Mouse (Mus musculus) liver, embryonic 13.5 days (tissue): ENCODE results near the gene Kif12. TPM values are rescaled to one million over a fixed set of nuclear protein-coding genes. Genes with fewer than 3 reads are reported as not detected.
A peak's percentile ranks its signal among the peaks of the same experiment; 100 is the strongest.

Experiments
- ATAC-seq: fragments of 200-750 bp; cut with Nextera tagmentation; 2 replicates; pipeline ENCODE4 v1.8.0; 2017; ENCODE audit warnings: low read depth, mild to moderate bottlenecking, moderate number of reproducible peaks, moderate library complexity
- DNase-seq: peaks from one replicate; pipeline ENCODE4 v3.0.0; 2022
- H3K27ac ChIP-seq: fragments of 300-500 bp; sonication (generic); 2 replicates; pipeline ENCODE4 v1.5.1; 2015; ENCODE audit warnings: moderate library complexity, mild to moderate bottlenecking, inconsistent platforms
- H3K27me3 ChIP-seq: fragments of 300-500 bp; sonication (generic); 2 replicates; pipeline ENCODE4 v1.6.1; 2015; ENCODE audit warnings: mild to moderate bottlenecking, inconsistent platforms
- H3K36me3 ChIP-seq: fragments of 300-500 bp; sonication (generic); 2 replicates; pipeline ENCODE4 v1.6.1; 2015; ENCODE audit warnings: mild to moderate bottlenecking, inconsistent platforms
- H3K4me1 ChIP-seq: fragments of 300-500 bp; sonication (generic); replicated peaks from 2 replicates; pipeline ENCODE4 v1.6.1; 2015; ENCODE audit warnings: inconsistent platforms
- H3K4me2 ChIP-seq: fragments of 300-500 bp; sonication (generic); 2 replicates; pipeline ENCODE4 v1.6.1; 2015; ENCODE audit warnings: inconsistent platforms, mild to moderate bottlenecking, moderate library complexity
- H3K4me3 ChIP-seq: fragments of 300-500 bp; sonication (generic); replicated peaks from 2 replicates; pipeline ENCODE4 v1.5.1; 2015; ENCODE audit warnings: mild to moderate bottlenecking, inconsistent platforms
- H3K9ac ChIP-seq: fragments of 300-500 bp; sonication (generic); 2 replicates; pipeline ENCODE4 v1.6.1; 2015; ENCODE audit warnings: mild to moderate bottlenecking, inconsistent platforms
- H3K9me3 ChIP-seq: fragments of 300-500 bp; sonication (generic); replicated peaks from 2 replicates; pipeline ENCODE4 v1.6.1; 2016; ENCODE audit warnings: inconsistent platforms
- WGBS: fragments of 180-500 bp; shearing (Covaris S2); methylation state at CpG from one replicate; pipeline ENCODE4 v1.1.7; 2015; ENCODE audit not compliant: insufficient replicate concordance; 5-methylcytosine and 5-hydroxymethylcytosine counted together
- polyA plus RNA-seq: library from polyadenylated mRNA; unstranded; fragments of >200 nt; fragmentation: Nextera tagmentation; extraction: Ambion mirVana; gene quantifications from 2 replicates; pipeline ENCODE4 v1.2.1, GENCODE M21; 2015

Kif12 gene
- polyA plus RNA-seq, 1 experiment from 2014 or later, result 5.1 TPM

- Histone ChIP-seq H3K9me3 (no peaks in the 10 kb centered on the region), H3K27me3 (no peaks in the 10 kb centered on the region), H3K9ac (no peak overlapping the region), H3K4me1 (peaks cover 11% of the 10 kb centered on the region), H3K4me2 (no peak overlapping the region), H3K4me3 (no peak overlapping the region), H3K27ac (peak overlapping the region; percentile 66), H3K36me3 (no peaks in the 10 kb centered on the region)
- peak; percentile 79 for ATAC-seq
- 41% methylated on average over 8 of the region's 8 CpGs for WGBS
- no peak for DNase-seq
These were observed 15.0 kb downstream of the Kif12 start for GRCm38 (mm10) chr4:63156726-63157634.

DNA sequence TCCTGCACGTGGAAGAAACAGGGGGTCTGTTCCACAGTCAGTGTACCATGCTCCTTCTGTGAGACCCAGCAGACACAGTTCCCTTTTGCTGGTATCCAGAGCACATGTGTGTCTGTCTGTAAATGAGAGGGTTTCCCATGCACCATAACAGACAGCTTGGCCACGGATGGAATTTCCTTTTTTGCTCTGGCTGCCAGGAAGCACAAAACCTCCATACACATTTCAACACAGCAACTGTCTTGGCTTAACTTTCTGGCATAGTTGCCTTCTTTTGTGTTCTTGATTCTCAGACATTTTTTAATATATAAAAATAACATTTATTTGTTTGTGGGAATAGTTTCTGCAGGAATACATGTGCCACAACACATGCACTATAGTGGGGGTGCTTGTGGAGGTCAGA lies 16.3 kb downstream of the Kif12 start:
- Histone ChIP-seq H3K36me3 (peaks cover under 1% of the 10 kb centered on the region; the same call in 1 of the 2 replicates), H3K4me3 (no peak overlapping the region), H3K9me3 (no peaks in the 10 kb centered on the region), H3K9ac (no peak overlapping the region), H3K4me1 (peaks cover 14% of the 10 kb centered on the region), H3K27ac (peak overlapping the region; percentile 30; the same call in 1 of the 2 replicates), H3K27me3 (no peaks in the 10 kb centered on the region), H3K4me2 (no peak overlapping the region)
- no peak for DNase-seq
- WGBS, result 18% methylated on average over 2 of the region's 2 CpGs
- no peak for ATAC-seq

- Histone ChIP-seq H3K4me2 (peak within 1 kb of the TSS; percentile 59), H3K4me3 (peak within 1 kb of the TSS; percentile 54), H3K9ac (peak within 1 kb of the TSS; percentile 38; the same call in 1 of the 2 replicates), H3K27me3 (no peaks in the 10 kb centered on the region), H3K36me3 (peaks cover 9% of the 10 kb centered on the region), H3K4me1 (peaks cover 14% of the 10 kb centered on the region), H3K9me3 (no peaks in the 10 kb centered on the region), H3K27ac (peak within 1 kb of the TSS; percentile 60)
- no peak for ATAC-seq
- DNase-seq, result no peak
- 27% methylated on average over 5 of the region's 5 CpGs for WGBS
These were observed 17.2 kb downstream of the Kif12 start, which contains the start of gene Ambp for GRCm38 (mm10) chr4:63154699-63155098. TSS of gene Ambp (minus strand) at chr4:63154799.

GRCm38 (mm10) chr4:63154028-63154427 lies 17.9 kb downstream of the Kif12 start:
- peak overlapping the region; percentile 54 for H3K4me3 ChIP-seq
- H3K36me3 ChIP-seq, result peaks cover 15% of the 10 kb centered on the region
- no peaks in the 10 kb centered on the region for H3K9me3 ChIP-seq
- WGBS, result 41% methylated on average over 4 of the region's 4 CpGs
- H3K4me2 ChIP-seq, result peak overlapping the region; percentile 59; the same call in 1 of the 2 replicates
- no peaks in the 10 kb centered on the region for H3K27me3 ChIP-seq
- peak overlapping the region; percentile 38; the same call in 1 of the 2 replicates for H3K9ac ChIP-seq
- H3K27ac ChIP-seq, result peak overlapping the region; percentile 60
- ATAC-seq (peak; percentile 64), DNase-seq (no peak)
- peaks cover 14% of the 10 kb centered on the region for H3K4me1 ChIP-seq

- Histone ChIP-seq H3K36me3 (peaks cover 37% of the 10 kb centered on the region), H3K4me1 (peaks cover 8% of the 10 kb centered on the region), H3K27ac (no peak overlapping the region), H3K9ac (no peak overlapping the region), H3K27me3 (no peaks in the 10 kb centered on the region), H3K9me3 (peaks cover 7% of the 10 kb centered on the region; the same call in 1 of the 2 replicates), H3K4me3 (peak overlapping the region; percentile 54), H3K4me2 (peak overlapping the region; percentile 59)
- DNase-seq (no peak), ATAC-seq (no peak)
- WGBS, result 39% methylated on average over 6 of the region's 6 CpGs
These were observed 20.8 kb downstream of the Kif12 start for GRCm38 (mm10) chr4:63151127-63151526.

DNA sequence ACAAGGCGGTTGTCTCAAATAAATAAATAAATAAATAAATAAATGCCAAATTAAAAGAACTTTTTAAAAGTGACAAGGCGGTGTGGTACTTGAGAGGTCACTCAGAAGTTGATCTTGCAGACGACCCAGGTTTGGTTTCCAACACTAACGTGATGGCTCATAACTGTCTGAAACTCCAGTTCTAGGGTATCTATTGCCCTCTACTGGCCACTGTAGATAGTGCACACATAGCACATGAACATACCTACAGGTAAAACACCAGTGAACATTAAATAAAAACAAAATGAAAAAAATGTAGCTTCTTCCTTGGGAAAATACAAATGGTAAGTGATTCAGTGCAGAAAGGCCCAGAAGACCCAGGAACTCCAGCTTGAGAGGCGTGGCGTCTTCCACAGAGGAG lies 24.7 kb downstream of the Kif12 start:
- ATAC-seq (no peak), DNase-seq (no peak)
- H3K27ac ChIP-seq, result no peak overlapping the region
- H3K4me2 ChIP-seq, result no peak overlapping the region
- H3K4me3 ChIP-seq, result no peak overlapping the region
- 74% methylated on average over 6 of the region's 6 CpGs for WGBS
- H3K9ac ChIP-seq, result no peak overlapping the region
- H3K27me3 ChIP-seq, result no peaks in the 10 kb centered on the region
- H3K4me1 ChIP-seq, result peaks cover 3% of the 10 kb centered on the region; the same call in 1 of the 2 replicates
- peaks cover 64% of the 10 kb centered on the region for H3K36me3 ChIP-seq
- peaks cover 7% of the 10 kb centered on the region; the same call in 1 of the 2 replicates for H3K9me3 ChIP-seq

- H3K27me3 ChIP-seq, result no peaks in the 10 kb centered on the region
- ATAC-seq (no peak), DNase-seq (no peak)
- H3K36me3 ChIP-seq, result peaks cover 15% of the 10 kb centered on the region
- no peak overlapping the region for H3K9ac ChIP-seq
- WGBS, result 62% methylated on average over 5 of the region's 5 CpGs
- no peaks in the 10 kb centered on the region for H3K9me3 ChIP-seq
- no peaks in the 10 kb centered on the region for H3K4me1 ChIP-seq
- no peak overlapping the region for H3K4me2 ChIP-seq
- no peak overlapping the region for H3K4me3 ChIP-seq
- H3K27ac ChIP-seq, result no peak overlapping the region
These were observed 41.9 kb downstream of the Kif12 start for GRCm38 (mm10) chr4:63129891-63130624.

DNA sequence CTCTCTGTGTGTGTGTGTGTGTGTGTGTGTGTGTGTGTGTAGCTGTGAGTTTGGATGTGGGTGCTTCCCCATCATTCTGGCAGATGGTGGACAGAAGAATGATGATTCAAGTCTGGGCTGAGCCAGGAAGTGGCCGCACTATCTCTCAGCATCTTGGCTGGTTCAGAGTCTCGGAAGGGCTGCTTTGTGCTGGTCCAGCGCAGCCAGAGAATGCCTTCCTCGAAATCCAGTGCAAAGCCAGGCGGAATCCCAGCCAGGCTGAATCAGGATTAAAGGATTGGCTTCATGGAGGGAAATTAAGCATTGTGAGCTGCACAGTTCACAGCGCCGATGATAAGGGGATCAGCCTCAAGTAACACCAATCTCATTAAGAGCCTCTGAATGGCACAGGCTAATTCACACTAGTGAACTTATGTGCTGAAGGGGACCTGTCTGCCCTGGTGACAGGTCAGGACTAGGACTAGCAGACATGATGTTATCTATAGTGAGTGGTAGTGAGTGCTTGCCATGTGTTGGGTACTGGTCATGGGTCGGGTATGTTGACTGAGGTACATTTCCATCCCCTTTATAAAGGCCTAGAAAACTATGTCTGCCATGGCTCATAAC lies 47.0 kb downstream of the Kif12 start:
- no peak overlapping the region for H3K9ac ChIP-seq
- H3K9me3 ChIP-seq, result no peaks in the 10 kb centered on the region
- peaks cover 7% of the 10 kb centered on the region; the same call in 1 of the 2 replicates for H3K36me3 ChIP-seq
- H3K27me3 ChIP-seq, result no peaks in the 10 kb centered on the region
- no peaks in the 10 kb centered on the region for H3K4me1 ChIP-seq
- WGBS, result 59% methylated on average over 8 of the region's 8 CpGs
- no peak for ATAC-seq
- no peak overlapping the region for H3K27ac ChIP-seq
- no peak for DNase-seq
- H3K4me3 ChIP-seq, result no peak overlapping the region
- no peak overlapping the region for H3K4me2 ChIP-seq

- Histone ChIP-seq H3K9ac (no peak overlapping the region), H3K27ac (no peak overlapping the region), H3K36me3 (peaks cover 7% of the 10 kb centered on the region; the same call in 1 of the 2 replicates), H3K27me3 (no peaks in the 10 kb centered on the region), H3K4me2 (no peak overlapping the region), H3K4me1 (no peaks in the 10 kb centered on the region), H3K4me3 (no peak overlapping the region), H3K9me3 (no peaks in the 10 kb centered on the region)
- ATAC-seq (peak; percentile 36; the same call in 1 of the 2 replicates), DNase-seq (peak; percentile 7)
- 48% methylated on average over 5 of the region's 5 CpGs for WGBS
These were observed 53.1 kb downstream of the Kif12 start for GRCm38 (mm10) chr4:63118639-63119437.
